Mouse (Mus musculus): ENCODE data around the gene Rhbdd1.

Rhbdd1 gene

GRCm38 (mm10) chr1:82291930-82292712, 24.1 kb upstream of the Rhbdd1 start:
- no peak for DNase-seq

- peak; percentile 76 to 81 for DNase-seq
These were observed 23.5 kb upstream of the Rhbdd1 start for GRCm38 (mm10) chr1:82292771-82293170.

GRCm38 (mm10) chr1:82294102-82294501, 22.1 kb upstream of the Rhbdd1 start:
- peak in 1 of 2 experiments; percentile 29 for DNase-seq

- peak; percentile 22 to 34 for DNase-seq
These were observed 17.7 kb upstream of the Rhbdd1 start for GRCm38 (mm10) chr1:82298586-82298985.

DNA sequence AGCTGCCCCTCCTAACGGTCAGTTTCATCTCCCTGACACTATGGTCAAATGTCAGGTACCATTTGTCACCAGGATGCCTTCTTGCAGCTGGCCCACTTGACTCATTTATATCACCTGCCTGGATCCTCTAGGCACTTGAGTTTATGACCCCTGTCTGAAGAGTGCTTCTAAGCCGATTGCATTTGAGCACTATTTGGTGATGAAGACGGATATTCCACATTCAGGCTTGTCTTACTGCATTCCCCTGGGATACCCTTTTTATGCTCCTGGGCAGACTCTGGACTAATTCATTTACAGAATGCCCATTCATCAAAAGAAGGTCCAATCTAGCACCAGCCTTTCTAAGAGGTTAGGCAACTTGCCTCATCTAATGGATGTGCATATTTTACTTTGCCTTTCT, 11.8 kb upstream of the Rhbdd1 start:
- no peak for DNase-seq

- peak; percentile 61 to 74 for DNase-seq
These were observed 484 bp downstream of the Rhbdd1 start for GRCm38 (mm10) chr1:82316746-82317126.

DNA sequence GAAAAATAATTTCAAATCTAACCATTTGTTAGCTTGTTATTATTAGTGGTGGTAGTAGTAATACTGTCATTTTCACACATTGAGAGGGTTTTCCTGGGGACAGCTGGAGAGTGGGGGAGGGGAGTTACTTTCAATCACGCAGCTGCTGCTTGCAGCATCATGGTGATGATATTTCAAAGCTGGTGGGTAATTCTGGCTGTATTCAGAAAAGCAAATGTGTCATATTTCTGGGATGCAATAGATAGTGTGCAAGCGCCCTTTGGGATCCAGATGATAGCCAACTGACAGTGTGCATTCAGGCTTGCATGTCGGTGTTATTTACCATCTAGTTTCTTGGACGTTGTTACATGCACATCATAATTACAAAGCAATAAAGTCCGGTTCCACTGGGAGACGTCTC, 4.2 kb downstream of the Rhbdd1 start:
- peak; percentile 34 to 55 for DNase-seq

GRCm38 (mm10) chr1:82320864-82321263, 4.6 kb downstream of the Rhbdd1 start:
- DNase-seq, result no peak

DNA sequence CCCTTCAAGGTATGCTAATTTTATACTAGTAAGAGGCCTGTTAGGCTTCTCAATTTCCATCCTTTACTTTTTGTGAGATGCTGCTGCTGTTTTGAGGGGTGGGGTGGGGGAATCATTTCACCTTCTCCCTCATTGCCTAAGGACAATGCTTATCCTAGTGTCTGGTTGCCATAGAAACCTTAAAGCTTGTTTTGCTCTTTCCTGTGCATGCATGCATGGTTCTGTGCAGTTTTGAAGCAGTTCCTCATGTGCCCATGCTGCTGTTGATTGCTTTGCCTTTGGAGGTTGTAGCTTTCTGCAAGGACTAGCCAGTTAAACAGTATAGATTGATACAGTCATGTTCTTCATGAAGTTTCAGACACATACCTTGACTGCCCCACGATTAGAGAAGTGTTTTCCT, 5.2 kb downstream of the Rhbdd1 start:
- DNase-seq, result no peak

DNA sequence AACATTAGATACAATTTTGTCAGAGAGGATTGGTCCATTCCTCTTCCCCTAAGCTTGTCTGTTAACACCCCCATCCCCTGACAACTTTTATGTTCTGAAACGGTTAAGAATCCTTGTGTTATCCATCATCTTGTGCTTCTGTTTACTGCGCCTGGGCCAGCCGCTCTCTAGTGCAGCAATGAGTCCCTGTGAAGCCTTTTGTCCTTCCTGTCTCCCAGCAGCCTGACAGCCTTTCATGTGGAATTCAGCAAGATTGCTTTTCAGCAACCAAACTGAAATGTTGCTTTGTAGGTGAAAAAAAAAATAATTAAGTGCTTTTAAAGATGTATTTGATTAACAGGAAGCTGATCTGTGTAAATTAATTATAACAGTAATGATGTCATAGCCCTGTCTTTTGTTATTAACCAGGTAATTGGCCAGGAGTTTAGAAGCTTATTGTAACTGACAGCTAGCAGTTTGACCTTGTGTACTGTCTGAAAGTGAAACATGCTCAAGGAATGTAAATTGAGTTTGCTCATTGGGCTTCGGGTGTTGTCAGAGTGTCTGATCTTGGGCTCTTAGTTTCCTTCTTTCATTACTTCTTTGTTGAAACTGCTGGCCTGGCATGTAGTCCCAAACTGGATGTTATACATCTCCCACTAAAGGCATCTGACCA, 8.0 kb downstream of the Rhbdd1 start:
- no peak for DNase-seq

- DNase-seq, result no peak
These were observed 9.9 kb downstream of the Rhbdd1 start for GRCm38 (mm10) chr1:82326120-82326519.

GRCm38 (mm10) chr1:82328033-82328775, 12.0 kb downstream of the Rhbdd1 start:
- no peak for DNase-seq

DNA sequence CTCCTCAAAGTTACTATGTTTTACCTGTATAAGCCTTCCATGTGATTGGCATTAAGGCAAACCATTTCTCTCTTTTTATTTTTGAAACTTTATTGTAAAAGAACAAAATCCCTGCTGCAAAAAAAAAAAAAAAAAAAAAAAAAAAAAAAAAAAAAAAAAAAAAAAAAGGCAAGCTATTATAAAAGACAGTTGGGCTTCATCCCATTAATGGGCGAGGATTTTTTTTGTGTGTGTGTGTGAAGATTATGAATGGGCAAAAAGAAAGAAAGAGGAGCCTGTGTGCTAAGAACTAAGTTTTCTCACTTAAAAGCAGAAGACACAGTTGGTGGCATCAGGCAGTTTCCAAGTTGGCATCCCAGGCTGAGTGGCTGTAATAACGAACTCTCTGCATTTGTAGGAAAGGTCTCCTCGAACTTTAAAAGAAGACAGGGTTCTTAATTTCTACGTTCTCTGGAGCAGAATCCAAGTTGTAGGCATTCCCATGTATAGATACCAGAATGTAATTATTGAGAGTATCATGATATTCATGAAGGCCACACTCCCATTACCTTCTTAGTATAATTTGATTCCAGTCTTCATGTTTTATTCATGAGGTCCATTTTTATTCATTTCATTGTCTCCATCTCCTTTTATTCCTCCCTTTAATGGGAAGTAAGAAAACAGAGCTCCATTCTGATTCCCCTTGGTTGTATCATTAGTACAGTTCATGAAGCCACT, 13.1 kb downstream of the Rhbdd1 start:
- DNase-seq, result no peak

DNA sequence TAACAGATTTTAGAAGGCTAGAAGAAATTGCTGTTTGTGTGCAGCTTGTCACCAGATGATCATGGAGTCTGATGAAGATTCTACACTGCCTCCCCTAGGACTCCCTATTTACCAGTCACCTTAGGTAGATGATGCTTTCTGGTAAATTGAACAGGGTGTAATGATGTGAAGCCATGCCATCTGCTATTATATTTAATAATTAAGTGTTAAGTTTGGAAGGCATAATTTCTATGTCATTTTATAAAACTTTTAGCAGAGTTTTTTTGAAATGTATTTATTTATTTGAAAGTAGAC, 13.6 kb downstream of the Rhbdd1 start:
- no peak for DNase-seq

DNA sequence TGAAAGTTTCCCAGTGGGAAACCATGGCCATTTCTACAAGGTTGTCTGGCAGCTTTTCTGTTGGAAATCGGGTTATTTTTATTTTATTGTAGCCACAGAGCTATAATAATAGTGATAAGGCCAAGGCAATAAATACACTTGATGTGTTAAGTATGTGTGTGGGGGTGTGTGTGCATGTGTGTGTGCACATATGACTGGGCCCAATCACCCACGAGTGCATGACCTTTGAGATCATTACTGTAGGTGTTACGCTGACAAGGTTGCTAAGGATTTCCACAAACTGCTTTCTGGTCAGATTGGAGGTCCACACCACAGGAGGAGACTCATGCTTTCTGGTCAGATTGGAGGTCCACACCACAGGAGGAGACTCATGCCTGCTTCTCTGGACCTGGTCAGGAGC, 18.3 kb downstream of the Rhbdd1 start:
- no peak for DNase-seq

DNA sequence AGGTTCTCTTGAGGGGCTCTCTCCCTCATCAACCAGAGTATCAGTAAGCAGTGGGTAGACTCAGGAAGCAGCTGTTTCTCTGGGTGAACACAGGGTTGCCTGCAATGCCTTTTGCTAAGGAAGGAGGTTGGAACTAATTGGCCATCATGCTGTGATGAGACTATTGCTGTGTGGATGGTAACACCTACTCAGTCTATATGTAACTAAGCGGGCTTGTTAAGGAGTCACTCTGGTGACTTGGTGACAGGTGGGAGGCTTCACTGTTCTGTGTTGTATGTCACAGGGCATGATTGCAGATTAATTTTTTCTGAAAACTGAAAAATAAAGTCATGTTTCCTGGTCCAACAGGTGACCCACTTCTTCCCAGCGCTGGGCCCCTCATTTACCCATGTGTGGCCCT, 36.8 kb downstream of the Rhbdd1 start:
- no peak for DNase-seq

DNA sequence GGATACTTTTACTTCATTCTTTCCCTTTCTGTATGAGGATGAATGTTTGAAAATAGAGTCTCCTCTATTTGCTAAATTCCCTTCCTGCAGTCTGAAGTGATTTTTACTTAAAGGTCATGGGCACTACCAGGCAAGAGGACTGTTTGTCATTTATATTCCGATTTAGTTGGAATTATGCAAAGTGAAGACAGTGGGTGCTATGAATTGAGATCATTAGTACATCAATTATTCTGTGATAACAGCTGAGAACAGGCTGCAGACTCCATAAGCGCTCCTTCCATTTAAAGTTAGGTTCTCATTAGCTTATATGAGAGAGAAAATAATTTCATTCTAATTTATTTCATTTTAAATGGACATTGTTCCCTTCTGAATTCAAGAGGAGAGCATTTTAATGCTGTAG, 37.5 kb downstream of the Rhbdd1 start:
- DNase-seq, result no peak

DNA sequence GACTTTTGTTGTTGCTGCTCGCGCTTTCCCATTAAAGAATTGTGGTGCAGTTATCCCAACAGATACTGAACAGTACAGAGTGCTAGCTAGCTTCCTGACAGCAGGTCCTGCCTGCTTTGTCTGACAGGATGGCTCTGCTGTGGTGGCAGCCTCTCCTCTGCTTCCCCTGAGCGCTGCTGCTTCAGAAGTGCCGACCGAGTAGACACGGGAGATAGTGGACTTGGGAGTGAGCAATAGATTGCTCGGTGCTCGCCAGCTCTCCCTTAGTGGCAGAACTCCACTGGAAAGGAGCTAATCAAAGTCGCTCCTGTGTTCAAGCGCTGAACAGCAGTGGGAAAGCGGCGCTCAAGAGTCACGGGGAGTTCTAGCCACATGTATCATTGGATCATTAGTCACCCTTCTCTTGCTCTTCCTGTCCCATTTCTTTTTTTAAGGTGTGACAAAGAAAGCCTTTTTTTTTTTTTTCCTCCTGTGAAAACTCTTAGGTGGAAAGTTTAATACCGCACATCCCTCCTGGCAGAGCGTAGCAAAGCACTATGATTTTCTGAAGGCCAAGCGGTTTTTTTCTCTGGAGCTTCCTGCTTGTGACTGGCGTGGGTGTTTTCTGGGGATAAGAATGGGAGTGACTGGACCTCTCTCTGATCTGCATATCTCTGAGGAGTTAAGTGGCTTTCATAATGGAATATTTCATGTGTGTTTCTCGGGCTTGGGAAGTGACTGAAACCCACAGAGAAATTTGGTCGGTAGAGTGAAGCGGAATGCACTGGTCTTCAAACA, 42.8 kb downstream of the Rhbdd1 start:
- DNase-seq, result peak; percentile 18 to 38

DNA sequence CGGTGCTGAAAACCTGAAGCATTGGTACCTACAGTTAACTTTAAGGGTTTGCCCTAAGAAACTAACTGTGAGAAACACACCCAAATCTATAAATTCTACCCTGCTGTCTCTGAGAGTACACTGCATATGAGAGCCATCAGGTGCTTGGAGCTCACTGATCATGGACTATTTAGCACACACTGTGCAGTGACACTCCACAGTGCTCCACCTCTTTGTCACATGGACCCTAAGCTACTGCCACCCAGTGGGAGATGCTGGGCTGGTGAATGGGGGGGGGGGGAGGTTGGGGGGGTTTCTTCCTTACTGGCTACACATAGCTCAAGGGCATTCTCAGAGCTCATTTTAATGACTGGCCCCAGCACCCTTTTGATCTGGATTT, 43.4 kb downstream of the Rhbdd1 start:
- DNase-seq, result no peak

GRCm38 (mm10) chr1:82361240-82361639, 45.0 kb downstream of the Rhbdd1 start:
- no peak for DNase-seq

DNA sequence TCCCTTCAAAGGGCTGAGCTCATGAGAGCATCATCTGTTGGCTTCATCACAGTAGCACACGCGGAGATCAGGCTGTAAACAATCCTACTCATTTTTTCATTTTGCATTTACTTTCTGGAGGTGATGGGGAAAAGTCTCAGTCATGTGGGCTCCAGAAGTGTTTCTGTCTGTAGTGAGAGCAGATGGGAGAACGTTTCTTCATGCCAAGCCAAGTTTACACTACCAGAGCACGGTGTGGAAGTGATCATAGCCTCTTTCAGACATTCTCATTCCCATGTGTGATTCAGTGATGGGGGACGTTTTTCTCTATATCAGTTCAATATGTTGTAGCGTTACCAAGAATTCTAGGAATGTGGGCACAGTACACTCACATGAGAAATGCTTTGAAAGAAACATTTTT, 45.9 kb downstream of the Rhbdd1 start:
- DNase-seq, result no peak

- no peak for DNase-seq
These were observed 47.8 kb downstream of the Rhbdd1 start for GRCm38 (mm10) chr1:82364047-82364446.

DNA sequence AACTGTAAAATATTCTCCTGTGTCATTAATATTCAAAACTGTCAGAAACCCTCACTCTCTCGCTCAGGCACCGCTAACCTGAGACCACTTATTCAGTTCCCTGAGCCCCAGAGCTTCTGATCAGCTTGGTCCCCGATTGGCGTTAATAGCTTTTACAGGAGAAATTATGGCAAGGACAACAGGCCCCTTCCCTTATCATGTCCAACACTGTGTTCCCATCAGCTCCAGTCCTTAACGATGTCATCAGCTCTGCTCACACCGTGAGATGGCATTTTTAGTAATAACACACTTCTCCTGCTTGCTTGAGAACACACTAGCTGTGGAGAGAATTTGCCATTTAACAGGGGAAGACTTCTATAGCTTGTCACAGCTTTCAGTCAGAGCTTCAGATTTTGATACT, 48.2 kb downstream of the Rhbdd1 start:
- no peak for DNase-seq

All from kidney, postnatal 4 days (tissue).